Mouse (Mus musculus): ENCODE data around the gene Cenpj. TPM values are rescaled to one million over a fixed set of nuclear protein-coding genes. Genes with fewer than 3 reads are reported as not detected.

Gene Cenpj
- total RNA-seq, 2 experiments from 2014 or later = 1.9 to 3.5 TPM

- intact Hi-C loops (cut with DNase I) = no loop called here
- no peak for DNase-seq (ENCODE audit: low spot score in 2 of 2)
These were observed 21.9 kb downstream of the Cenpj start for GRCm38 (mm10) chr14:56553331-56553730.

GRCm38 (mm10) chr14:56552924-56553323 is 22.3 kb downstream of the Cenpj start:
- intact Hi-C loops (cut with DNase I) = no loop called here

GRCm38 (mm10) chr14:56550960-56551359 is 24.3 kb downstream of the Cenpj start:
- no peak for DNase-seq (ENCODE audit: low spot score in 2 of 2)
- intact Hi-C loops (cut with DNase I) = no loop called here

More at GRCm38 (mm10) chr14:56552924-56553323, 22.3 kb downstream of the Cenpj start:
- DNase-seq (ENCODE audit: low spot score in 2 of 2) = no peak

GRCm38 (mm10) chr14:56545491-56545890 is 29.7 kb downstream of the Cenpj start:
- no peak for DNase-seq (ENCODE audit: low spot score in 2 of 2)
- intact Hi-C loops (cut with DNase I) = no loop called here

GRCm38 (mm10) chr14:56544946-56545345 is 30.3 kb downstream of the Cenpj start:
- no peak for DNase-seq (ENCODE audit: low spot score in 2 of 2)
- intact Hi-C loops (cut with DNase I) = no loop called here

- intact Hi-C loops (cut with DNase I) = no loop called here
These were observed 44.4 kb downstream of the Cenpj start for GRCm38 (mm10) chr14:56530788-56531187.

GRCm38 (mm10) chr14:56514775-56515174 is 60.5 kb downstream of the Cenpj start:
- DNase-seq (ENCODE audit: low spot score in 2 of 2) = no peak
- intact Hi-C loops (cut with DNase I) = no loop called here

More at GRCm38 (mm10) chr14:56530788-56531187, 44.4 kb downstream of the Cenpj start:
- DNase-seq (ENCODE audit: low spot score in 2 of 2) = no peak

- no peak for DNase-seq (ENCODE audit: low spot score in 2 of 2)
- intact Hi-C loops (cut with DNase I) = no loop called here
These were observed 63.1 kb downstream of the Cenpj start for GRCm38 (mm10) chr14:56512084-56512483.

GRCm38 (mm10) chr14:56506743-56507142 is 68.5 kb downstream of the Cenpj start:
- intact Hi-C loops (cut with DNase I) = no loop called here
- DNase-seq (ENCODE audit: low spot score in 2 of 2) = no peak

GRCm38 (mm10) chr14:56502407-56502806 is 72.8 kb downstream of the Cenpj start:
- DNase-seq (ENCODE audit: low spot score in 2 of 2) = no peak
- intact Hi-C loops (cut with DNase I) = no loop called here

- intact Hi-C loops (cut with DNase I) = no loop called here
These were observed 85.4 kb downstream of the Cenpj start for GRCm38 (mm10) chr14:56489806-56490205.

More at GRCm38 (mm10) chr14:56489806-56490205, 85.4 kb downstream of the Cenpj start:
- no peak for DNase-seq (ENCODE audit: low spot score in 2 of 2)

Other genes with a start within 250 kb of the Cenpj start
- under 1 TPM in 1 of 2 experiments, not detected in 1; 0.23 TPM for gene Atp12a, start 210.4 kb downstream of the Cenpj start, total RNA-seq (2021)
- under 1 TPM; 0.44 to 0.85 TPM for gene Rnf17, start 172.8 kb downstream of the Cenpj start, total RNA-seq (2021)
- 1 to 10 TPM; 3.8 TPM for gene Parp4, start 194 bp upstream of the Cenpj start, total RNA-seq (2021)
- 10 to 100 TPM; 49.0 to 57.0 TPM for gene Mphosph8, start 92.8 kb upstream of the Cenpj start, total RNA-seq (2021)
- 10 to 100 TPM; 54.3 to 63.4 TPM for gene Pspc1, start 202.9 kb upstream of the Cenpj start, total RNA-seq (2021)
- gene Zmym5, start 236.3 kb upstream of the Cenpj start, total RNA-seq (2021) = 10 to 100 TPM; 29.4 to 29.6 TPM